Mouse (Mus musculus) B cell, adult 62 days (primary cell): ENCODE measurements around the gene Dda1. TPM values are rescaled to one million over a fixed set of nuclear protein-coding genes. Genes with fewer than 3 reads are reported as not detected.

Experiments
- total RNA-seq: library from RNA; stranded (reverse); gene quantifications from 4 replicates; pipeline ENCODE4 v1.2.4, GENCODE M21; 2023

Dda1 gene
- total RNA-seq = 100 to 118 TPM (median 108 TPM) in 4 replicates

DNA sequence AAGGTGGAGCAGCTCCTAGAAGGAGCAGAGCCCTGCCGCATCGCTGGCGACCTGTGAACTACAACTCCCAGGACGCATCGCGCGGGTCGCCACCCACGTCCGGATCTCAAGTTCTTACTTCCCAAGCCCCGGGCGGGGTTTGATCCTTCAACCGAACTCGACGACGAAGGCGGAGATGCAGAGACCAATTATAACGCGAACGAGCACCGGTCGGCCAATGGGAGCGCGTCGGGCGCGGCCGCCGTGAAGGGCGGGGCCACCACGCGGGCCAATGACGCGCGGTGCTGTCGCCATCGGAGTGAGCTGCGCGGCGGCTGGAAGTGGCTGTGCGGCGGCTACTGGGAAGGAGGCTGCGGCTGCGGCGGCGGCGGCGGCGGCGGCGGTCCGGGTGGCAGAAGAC, at the start of gene Dda1:
Gene Dda1 (plus strand): TSS at position 284 of the 400 bp plus-strand sequence.

DNA sequence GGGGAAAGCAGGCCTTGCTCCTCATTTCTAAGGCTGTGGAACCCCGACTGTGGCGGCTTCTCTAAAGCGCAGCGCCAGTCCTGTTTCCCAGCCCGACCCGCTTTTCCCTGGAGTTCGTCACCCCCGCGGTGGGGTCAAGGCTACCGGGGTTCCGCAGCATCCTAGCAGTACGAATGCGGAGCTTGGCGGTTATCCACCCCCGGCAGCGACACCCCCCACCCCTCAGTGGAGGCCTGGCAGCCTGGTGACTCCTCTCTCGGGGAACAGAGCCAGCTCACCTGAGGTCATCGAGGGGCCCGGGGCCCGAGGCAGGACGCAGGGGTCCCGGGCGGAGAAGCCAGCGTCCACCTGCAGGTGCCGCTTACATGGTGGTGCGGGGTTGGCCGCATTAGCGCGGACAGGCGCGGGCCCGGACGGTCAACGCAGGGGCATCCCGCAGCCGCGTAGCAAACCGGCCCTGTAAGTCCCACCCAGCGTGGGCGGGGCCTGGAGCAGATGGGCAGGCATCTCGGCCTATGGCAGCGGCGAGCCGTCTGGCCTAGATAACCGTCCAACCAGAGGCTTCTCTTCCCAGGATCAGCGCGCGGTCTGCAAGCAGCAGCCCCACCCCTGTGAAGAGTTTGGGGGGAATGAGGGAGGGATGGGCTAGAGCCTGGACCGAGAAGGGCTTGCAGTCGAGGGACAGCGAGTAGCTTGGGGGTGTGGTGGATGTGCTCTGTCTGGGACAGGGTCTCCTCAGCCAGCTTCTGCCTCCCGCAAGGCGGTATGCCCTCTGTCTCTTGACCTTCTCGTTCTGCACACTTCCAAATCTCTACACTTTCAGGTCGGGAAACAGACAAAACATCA, 5.6 kb upstream of the Dda1 start, which contains the start of gene Abhd8:
Gene Abhd8 (minus strand): TSS at position 468 of the 846 bp plus-strand sequence.

DNA sequence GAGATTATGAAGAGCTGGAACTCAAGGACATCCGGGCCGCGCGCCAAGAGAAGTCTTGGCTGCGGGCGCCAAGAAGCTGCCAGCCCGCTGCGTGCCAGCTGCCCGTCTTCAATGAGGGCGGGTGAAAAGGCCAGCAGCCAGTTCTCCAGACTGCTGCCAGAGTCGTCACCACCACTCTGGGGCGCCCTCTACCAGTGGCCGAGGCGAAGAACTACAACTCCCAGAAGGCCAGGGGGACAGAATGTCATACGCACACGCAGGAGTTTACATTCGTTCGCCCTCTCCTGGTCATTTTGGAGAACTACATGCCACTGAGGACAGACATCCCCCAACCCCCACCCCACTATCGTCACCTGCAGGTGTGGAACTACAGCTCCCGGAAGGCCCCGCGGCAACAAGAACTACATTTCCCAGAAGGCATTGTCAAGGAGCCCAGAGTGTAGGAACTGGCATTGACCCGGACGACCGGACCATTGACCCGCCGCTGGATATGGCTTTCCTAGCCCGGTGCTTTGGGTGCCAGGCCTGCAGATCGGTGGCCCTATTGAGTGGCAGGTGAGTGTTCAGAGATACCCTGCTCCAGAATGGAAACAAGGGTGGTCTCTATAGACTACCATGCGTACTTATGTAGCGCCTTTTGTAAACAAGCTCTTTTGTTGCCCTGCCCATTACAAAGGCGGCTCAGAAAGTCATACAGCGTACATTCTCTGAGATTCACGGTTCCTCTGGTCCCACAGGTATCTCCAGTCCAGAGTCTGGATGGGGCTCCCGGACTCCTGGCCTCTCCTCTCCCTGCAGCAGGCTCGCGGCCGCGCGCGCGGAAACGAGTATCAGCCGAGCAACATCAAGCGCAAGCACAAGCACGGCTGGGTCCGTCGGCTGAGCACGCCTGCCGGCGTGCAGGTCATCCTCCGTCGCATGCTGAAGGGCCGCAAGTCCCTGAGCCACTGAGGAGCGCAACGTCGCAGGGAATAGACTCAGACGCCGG, 4.2 kb upstream of the Dda1 start, which contains the start of gene Mrpl34:
Gene Mrpl34 (plus strand): TSS at position 447 of the 988 bp plus-strand sequence.

GRCm38 (mm10) chr8:71485142-71486135, 16.4 kb downstream of the Dda1 start, which contains the start of gene Ano8:
Gene Ano8 (minus strand): TSS chr8:71485963.

GRCm38 (mm10) chr8:71487691-71488445, 18.9 kb downstream of the Dda1 start, which contains the start of gene Gtpbp3:
Gene Gtpbp3 (plus strand): TSS chr8:71488103.

GRCm38 (mm10) chr8:71511644-71512043, 42.6 kb downstream of the Dda1 start, which contains the start of gene Plvap:
Gene Plvap (minus strand): TSS chr8:71511752.

DNA sequence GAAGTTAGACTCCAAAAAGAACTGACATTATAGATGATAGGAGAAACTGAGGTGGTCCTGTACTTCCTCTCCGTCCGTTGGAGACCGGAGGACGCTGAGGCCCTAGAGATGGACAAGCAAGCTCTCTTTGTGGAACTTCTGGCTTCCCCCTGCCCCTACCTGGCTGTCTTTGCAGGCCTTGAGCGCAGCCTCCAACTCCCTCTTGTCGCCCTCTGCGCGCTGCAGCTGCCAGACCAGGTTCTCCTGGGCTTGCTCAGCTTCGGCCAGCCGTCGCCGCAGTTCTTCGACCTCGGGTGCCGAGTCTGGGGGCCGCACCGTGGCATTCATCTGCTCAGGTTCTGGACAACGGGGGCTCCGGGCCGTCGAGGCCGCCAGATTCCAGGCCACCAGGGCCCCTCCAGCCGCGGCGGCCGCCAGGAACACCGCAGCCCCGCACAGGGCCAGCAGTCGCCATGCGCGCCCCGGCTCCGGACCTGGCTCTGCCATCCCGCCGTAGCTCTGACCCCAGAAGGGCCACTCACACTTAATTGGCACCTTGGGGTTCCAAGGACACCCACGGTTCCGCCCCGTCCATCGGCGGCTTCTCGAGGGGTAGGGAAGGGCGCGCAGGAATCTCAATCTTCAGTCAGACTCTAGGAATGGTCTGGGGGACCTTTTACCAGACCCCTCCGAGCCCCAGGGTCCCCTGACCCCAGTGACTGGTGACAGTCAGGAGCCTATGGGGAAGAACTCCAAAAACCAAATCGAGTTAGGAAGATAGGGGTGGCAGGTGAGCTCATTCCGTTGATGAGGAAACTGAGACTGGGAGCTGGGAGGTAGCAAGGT, 56.4 kb downstream of the Dda1 start, which contains the start of gene Ccdc194:
Gene Ccdc194 (minus strand): TSS at position 486 of the 825 bp plus-strand sequence.

Other genes starting within 250 kb of the Dda1 start
- 101 to 110 TPM (median 107 TPM) in 4 replicates for gene Myo9b, start 196.5 kb upstream of the Dda1 start, total RNA-seq
- gene Haus8, start 196.3 kb upstream of the Dda1 start, total RNA-seq = 20.3 to 26.3 TPM (median 22.7 TPM) in 4 replicates
- gene Use1, start 102.4 kb upstream of the Dda1 start, total RNA-seq = 279 to 295 TPM (median 290 TPM) in 4 replicates
- gene Ocel1, start 97.9 kb upstream of the Dda1 start, total RNA-seq = 16.4 to 24.5 TPM (median 23.0 TPM) in 4 replicates
- 12.5 to 15.7 TPM (median 13.8 TPM) in 4 replicates for gene Nr2f6, start 87.2 kb upstream of the Dda1 start, total RNA-seq
- gene Ushbp1, start 73.4 kb upstream of the Dda1 start, total RNA-seq = not detected in 4 replicates
- 86.1 to 104 TPM (median 93.2 TPM) in 4 replicates for gene Babam1, start 72.3 kb upstream of the Dda1 start, total RNA-seq
- gene Ankle1, start 63.2 kb upstream of the Dda1 start, total RNA-seq = 0.39 to 1.6 TPM (median 0.60 TPM) in 4 replicates
- 12.0 to 14.3 TPM (median 12.5 TPM) in 4 replicates for gene Abhd8, start 5.5 kb upstream of the Dda1 start, total RNA-seq
- 28.3 to 38.5 TPM (median 35.1 TPM) in 4 replicates for gene Mrpl34, start 4.2 kb upstream of the Dda1 start, total RNA-seq
- gene Ano8, start 16.8 kb downstream of the Dda1 start, total RNA-seq = 11.7 to 13.0 TPM (median 12.1 TPM) in 4 replicates
- gene Gtpbp3, start 18.9 kb downstream of the Dda1 start, total RNA-seq = 14.6 to 19.6 TPM (median 17.3 TPM) in 4 replicates
- gene Plvap, start 42.6 kb downstream of the Dda1 start, total RNA-seq = 0.49 TPM in 1 of 4 replicates, not detected in the others
- not detected in 4 replicates for gene Ccdc194, start 56.5 kb downstream of the Dda1 start, total RNA-seq
- 22.0 to 39.0 TPM (median 26.1 TPM) in 4 replicates for gene Bst2, start 68.3 kb downstream of the Dda1 start, total RNA-seq
- 33.7 to 43.0 TPM (median 40.6 TPM) in 4 replicates for gene Mvb12a, start 73.7 kb downstream of the Dda1 start, total RNA-seq
- gene Tmem221, start 89.7 kb downstream of the Dda1 start, total RNA-seq = not detected in 4 replicates
- gene Nxnl1, start 97.4 kb downstream of the Dda1 start, total RNA-seq = not detected in 4 replicates
- gene Slc27a1, start 99.7 kb downstream of the Dda1 start, total RNA-seq = 9.7 to 12.1 TPM (median 11.2 TPM) in 4 replicates
- 96.6 to 107 TPM (median 102 TPM) in 4 replicates for gene Pgls, start 123.0 kb downstream of the Dda1 start, total RNA-seq
- gene Fam129c, start 128.4 kb downstream of the Dda1 start, total RNA-seq = 102 to 133 TPM (median 110 TPM) in 4 replicates
- gene Colgalt1, start 141.8 kb downstream of the Dda1 start, total RNA-seq = 104 to 123 TPM (median 109 TPM) in 4 replicates
- gene Unc13a, start 202.6 kb downstream of the Dda1 start, total RNA-seq = 0.09 to 0.33 TPM (median 0.21 TPM) in 3 of 4 replicates, not detected in the other
- 76.1 to 85.3 TPM (median 78.2 TPM) in 4 replicates for gene Jak3, start 207.1 kb downstream of the Dda1 start, total RNA-seq
- gene Insl3, start 220.0 kb downstream of the Dda1 start, total RNA-seq = 33.1 to 39.9 TPM (median 34.5 TPM) in 4 replicates
- 0.30 to 0.75 TPM (median 0.51 TPM) in 4 replicates for gene B3gnt3, start 232.6 kb downstream of the Dda1 start, total RNA-seq